Mouse (Mus musculus): ENCODE data around the gene Sipa1l1.

DNA sequence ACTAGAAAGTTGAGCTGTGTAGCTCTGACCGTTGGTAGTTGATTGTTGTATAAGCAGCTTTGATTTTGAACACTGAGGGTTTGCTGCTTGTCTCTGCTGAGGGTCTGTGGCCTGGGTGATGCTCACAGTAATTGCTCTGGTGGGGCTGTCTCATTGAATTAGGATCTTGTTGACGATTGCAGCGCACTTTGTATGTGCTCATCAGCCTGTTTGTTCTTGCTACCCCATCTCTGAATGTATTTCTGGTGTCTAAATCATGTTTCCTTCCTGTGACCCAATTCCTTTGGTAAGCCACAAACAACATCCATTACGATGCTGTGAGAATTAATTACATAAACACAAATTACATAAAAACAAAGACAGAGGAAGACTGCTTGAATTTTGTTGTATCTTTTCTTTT, 39.5 kb downstream of the Sipa1l1 start:
- no peak for TF ChIP-seq ZNF384 (IDR thresholded peaks at IDR 0.05; ENCODE audit: low read depth, low read length)
- no peak for TF ChIP-seq CHD2 (IDR thresholded peaks at IDR 0.05; ENCODE audit: low read depth, low read length)
- no peak for TF ChIP-seq ZC3H11A (IDR thresholded peaks at IDR 0.05; ENCODE audit: borderline replicate concordance, low read depth, low read length)
- TF ChIP-seq MAFK (IDR thresholded peaks at IDR 0.05; ENCODE audit: insufficient read depth, low read depth, low read length), result no peak
- TF ChIP-seq HCFC1 (IDR thresholded peaks at IDR 0.05; ENCODE audit: borderline replicate concordance, insufficient read depth, low read length), result no peak

Data from ES-E14 (cell line).